Mouse (Mus musculus): ENCODE measurements at regions not wholly inside any gene's neighbourhood (a gene's known extent, or its start where the extent isn't known, plus 50 kb on each side); places are given as distances from the start of the nearest gene placed in this dataset.
A peak's percentile ranks its signal among the peaks of the same experiment; 100 is the strongest.

DNA sequence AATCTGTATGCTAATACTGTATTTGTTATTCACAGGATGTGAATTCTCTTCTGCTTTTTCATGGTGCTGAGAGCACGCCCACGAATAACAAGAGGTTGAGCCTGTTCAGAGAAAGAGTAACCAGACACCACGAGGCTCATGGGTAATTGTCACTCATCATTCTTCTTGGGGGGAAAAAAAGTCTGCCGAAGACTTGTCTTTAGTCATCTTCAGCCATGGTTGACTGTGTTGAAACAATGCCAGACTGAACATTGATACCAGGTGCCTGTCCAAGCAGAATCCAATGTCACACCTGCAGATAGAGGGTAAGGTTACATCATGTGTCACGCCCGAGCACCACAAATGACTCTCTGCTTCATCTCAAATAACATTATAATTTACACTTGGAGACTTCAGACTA lies 418.5 kb downstream of the Fgf9 start:
- no peak for DNase-seq

DNA sequence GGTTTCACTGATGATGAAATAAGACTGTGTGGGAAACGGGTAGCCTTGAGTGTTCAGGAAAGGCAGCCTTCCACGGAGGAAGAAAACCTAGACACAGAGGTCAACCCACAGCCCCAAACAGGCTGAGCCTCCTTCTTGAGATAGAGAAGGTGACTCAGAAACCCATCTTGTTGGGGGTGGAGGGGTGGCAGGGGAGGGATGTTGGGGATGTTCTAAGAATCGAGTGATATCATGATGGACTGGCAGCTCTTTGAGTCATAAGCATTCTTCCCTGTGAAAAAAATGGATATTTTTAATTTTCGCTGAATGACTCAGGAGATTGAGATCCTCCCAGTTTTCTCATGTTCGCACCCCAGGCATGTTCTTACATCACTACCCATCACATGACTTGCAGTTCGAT lies 417.5 kb downstream of the Fgf9 start:
- no peak for DNase-seq

DNA sequence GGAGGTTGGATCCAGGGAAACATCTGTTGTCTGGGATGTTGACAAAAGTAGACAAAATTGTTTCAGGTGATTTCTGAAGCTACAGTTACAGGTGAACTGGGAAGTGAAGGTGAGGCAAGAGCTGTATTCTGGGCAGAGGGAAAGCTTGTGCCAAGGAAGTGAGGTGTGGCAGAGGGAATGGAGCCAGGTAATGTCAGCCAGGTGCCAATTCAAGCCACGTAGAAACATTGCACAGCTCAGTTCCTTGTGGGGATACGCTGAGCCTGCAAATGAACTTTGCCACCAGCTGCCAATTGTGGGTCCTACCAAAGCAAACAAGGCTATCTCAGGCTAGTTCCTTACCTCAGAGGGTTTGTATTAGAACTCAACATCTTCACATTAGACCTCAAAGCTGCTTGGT lies 410.1 kb downstream of the Fgf9 start:
- DNase-seq: no peak

DNA sequence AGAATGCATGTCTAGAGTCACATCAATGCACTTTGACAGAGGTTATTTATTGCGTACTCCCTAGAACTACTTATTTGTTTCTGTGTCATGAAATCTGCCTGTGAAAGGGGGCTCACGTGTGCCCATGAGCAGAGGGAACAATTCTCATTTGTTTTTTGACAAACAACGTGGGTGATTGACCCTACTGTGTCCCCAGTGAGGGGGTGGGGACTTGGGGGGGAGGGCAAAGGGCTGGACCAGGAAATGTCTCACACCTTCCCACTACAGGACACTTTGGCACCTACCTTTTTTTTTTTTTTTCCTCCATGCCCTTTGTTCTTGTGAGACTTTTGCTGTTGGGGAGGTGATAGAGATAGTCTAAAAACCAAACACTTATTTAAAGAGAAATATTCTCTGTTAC lies 400.3 kb downstream of the Fgf9 start:
- no peak for DNase-seq

DNA sequence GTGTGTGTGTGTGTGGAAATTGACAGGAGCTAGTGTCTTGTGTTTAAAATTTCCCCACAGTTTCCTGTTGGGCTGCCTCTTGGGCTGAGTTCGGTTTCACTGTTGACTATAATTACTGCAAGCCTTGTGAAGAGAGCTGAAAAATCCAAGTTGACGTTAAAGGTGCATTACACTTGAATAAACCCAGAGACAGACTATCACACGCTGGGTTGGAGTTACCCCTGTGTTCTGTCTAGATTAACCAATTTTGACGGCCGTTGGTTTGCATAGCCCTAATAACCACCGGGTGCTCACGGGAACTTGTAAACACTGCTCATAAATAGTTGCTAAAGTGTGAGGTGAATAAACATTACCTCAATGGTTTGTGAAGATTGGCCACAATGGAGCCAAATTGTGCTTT lies 398.1 kb downstream of the Fgf9 start:
- no peak for DNase-seq

DNA sequence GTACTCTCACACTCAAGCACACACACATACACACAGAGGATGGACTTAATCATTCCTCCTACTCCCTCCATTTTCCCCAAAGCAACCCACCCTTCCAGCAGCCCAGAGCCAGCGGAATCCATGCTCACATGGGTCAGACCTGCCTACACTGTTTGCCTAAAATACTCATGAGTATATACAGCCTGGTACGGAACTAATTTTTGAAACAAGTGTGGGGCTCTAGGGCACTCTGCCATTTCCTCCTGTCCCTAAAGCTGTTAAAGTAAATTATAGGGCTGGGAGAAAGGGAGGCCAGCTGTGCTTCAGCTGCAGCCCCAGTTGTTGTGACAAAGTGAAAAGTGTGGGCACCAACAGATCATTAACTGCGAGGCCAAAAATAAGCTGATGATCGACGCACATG lies 397.5 kb downstream of the Fgf9 start:
- DNase-seq: no peak

DNA sequence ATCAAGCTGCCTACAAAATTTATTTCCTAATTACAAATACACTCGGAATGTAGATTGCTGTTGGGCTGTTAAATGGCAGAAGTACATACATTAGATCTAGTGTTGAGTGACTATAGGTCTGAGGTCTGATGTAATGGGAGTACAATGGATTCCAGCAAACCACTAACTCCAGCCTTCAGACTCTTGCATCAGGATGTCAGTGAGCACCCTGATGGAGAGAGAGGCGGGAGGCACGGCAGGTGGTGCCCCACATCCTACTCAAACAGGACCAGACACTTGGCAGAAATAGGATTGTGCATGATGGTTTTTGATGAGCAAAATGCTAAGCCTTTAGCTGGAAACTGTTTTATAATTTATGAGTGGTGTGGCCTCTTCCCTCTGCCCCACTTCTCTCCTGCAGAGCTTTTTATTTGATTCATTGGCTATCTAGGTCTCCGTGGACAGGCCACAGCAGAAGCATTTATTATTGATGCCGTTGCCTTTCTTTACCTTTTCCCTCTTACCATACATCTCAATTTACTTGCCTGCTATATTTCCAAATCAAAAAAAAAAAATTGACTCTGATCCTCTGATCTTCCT lies 376.5 kb downstream of the Fgf9 start:
- no peak for DNase-seq

DNA sequence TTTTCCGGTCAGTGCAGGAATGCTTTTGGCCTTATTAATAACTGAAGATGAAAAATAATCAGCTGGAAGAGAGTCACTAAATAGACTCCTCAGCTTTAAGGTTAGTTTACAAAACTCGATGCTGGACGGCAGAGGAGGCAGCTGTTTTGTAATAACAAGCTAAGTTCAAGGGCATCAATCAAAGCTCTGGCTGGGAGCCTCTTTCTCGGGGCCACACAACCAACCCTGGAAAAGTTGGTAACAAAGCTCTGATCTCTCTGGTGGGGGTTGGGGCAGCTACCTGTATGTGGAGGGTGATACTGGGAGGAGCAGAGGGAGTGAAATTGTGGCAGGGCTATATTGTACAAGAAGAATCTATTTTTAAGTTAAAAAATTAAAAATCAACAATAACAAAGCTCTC lies 374.1 kb downstream of the Fgf9 start:
- DNase-seq: no peak

DNA sequence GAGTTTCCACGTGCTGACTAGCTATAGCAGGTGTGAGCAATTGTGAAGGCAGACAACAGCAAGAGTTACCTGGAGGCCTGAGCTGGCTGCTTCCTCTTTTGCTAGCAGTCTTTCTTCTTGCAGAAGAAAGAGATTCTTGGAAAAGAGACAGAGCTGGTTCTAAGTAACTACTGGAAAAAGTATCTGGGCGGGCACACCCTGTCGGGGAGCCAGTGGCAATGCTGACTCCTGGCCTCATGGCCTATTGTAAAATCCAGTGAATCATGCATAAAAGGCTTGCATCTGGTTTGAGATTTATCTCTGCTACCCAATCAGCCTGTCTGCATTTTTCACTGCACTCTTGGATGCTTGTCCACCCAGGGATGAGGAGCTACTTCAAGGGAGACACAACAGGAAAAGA lies 372.2 kb downstream of the Fgf9 start:
- DNase-seq: no peak

DNA sequence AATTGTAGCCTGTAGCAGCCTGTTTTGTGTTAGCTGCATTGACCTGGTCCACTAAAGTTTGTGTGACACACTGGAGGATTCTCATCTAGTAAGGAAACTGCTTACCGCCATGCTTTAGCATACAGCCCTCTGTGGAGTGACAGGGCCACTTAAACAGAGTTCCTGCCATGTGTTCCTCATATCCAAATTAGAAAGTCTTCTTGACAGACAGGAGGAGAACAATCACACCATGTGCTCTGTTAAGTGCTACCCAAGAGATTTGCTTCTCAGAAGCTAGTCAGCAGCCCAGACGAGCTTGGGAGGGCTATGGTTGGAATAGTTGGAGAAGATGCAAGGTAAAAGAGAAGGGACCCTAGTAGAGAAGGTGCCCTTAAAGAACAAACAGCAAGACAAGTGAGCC lies 369.6 kb downstream of the Fgf9 start:
- no peak for DNase-seq

DNA sequence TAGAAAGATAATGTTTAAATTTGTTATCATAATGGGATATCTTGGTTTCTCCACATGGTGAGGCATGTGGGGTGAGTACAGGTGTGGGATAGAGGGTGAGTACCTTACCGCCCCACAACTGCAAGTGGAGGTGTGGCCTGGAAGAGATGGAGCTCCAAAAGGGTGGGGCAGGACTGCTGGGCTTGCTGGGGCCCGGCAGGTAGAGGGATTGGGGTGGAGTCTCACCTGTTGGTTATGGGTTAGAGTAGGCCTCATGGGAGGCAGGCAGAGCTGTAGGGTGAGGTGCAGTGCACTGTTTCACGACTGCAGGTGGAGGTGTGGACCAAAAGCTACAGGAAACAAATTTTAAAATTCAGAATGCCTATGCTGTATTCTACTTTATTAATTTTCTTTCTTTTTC lies 365.7 kb downstream of the Fgf9 start:
- DNase-seq: no peak

DNA sequence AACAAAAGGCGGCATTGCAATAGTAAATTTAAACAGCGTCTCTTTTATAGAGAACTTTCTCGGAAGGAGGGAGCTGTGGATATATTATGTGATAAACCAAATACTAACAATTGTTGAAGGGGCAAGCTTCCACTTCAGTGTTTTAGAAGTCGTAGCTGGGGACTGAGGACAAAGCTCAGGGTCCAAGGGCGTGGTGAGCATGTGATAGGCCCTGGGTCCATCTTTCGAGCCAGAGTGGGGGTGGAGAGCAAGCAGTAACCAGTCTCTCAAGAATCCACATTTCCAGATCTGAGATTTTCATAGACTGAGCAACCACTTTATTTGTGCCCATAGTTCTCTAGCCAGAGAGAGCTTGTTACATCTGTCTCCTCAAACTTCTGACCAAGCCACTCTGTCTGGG lies 356.1 kb downstream of the Fgf9 start:
- DNase-seq: no peak

DNA sequence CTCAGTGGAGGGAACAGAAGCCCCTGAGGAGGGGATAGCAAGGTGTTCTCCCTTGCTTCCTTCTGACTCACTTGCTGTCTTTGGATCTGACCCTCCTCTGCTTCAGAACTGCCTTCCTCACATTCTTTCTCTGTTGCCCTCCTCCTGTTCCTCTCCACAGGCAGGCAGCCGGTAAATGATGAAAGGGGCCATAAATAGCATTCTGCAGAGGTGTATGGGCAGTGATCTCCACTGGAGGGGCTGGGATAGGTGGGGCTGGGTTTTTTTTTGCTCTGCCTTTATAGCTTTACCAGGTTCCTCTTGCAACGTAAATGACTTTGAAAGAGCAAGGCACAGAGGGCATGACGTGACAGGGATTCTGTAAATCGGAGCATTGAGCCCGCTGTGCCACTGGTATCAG lies 351.6 kb downstream of the Fgf9 start:
- DNase-seq: no peak

DNA sequence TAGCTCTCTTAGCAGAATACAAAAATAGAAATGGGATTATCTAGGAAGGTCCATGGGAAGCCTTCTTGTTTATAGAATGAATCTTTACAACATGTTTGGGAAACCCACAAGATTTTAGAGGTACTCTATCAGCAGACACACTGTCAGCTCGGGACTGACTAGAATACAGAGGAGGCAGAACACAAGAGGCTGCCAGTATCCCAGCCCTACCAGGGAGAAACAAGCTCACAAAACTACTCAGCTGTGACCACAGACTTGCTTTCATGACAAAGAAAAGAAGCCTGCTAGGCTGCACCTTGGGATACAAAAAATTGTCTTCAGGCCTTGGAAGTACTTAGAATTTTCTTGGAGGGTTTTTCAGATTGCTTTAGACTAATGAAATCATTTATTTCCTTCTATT lies 347.2 kb downstream of the Fgf9 start:
- DNase-seq: no peak

DNA sequence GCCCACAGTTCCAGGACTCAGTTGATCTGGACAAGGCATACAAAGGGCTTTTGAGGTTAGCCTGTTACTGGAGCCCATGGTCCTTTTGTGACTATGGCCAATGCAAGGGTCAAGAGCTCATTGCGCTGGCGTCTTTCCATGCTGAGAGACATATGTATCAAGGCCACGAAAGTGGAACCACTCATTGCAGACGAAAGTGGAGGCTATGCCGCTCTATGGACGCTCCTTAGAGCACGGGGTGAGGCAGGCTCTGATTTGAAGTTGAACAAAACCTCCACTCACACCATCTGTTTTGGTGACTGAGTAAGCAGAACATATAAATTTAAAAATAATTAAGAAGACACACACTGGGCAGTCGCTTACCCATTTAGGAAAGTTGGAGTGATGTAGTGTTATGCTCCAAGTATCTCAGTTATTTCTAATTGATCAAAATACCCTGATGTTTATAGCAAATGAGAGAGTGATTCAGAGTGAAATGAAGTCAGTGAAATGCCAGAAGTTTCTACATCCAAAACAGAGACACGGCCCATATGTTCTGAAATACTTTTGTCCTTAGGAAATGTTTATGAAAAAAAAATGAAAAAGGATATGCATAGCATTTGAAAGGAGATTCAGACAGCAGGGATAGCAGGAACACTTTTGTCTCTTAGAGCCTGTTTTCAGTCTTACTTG lies 321.8 kb downstream of the Fgf9 start:
- no peak for DNase-seq

DNA sequence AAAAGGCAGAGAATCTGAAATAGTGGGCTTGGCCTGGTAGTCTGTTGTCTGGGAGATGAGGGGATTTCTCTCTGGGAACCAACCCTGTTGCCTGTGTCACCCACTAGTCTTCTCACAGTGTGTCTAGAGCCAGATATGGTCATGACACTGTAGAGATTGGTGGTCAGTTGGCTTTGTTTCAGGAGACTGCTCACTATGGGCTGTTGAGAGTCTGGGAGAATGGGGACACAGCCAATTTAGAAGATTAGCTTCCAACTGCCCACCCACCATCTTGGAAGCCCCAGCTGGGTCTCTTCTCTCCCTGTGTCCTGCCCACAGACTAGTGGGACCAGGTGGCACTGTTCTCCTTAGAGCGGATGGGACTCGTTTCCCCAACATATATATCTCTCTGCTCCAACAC lies 320.4 kb downstream of the Fgf9 start:
- no peak for DNase-seq

DNA sequence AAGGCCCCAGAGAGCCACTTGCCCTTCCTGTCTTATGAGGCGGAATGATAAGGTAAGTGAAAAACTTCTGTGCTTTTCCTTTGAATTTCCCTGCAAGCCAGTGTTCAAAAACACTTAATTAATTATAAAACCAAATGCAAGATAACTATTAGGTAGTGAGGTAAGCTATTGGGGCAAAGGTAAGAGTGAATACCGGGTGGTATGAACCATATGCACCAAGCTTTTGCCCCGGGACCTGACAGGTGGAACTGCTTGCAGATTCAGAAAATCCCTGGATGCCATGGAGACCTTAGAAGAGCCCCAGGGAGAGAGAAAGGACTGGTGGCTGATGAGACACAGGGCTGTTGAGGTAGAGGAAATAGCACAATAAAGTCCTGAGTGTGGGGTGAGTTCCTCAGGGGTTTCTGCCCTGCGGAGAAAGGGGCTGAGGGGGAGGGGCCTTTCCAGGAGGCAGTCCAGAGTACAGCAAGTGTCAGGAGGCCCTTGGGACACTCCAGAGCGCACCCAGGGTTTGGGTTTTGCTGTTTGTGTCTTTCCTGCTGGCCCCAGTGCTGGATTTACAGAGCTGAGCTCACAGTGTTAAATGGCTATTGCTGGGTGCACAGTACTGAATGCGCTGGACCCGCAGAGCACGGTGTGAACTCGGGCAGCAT lies 317.1 kb downstream of the Fgf9 start:
- DNase-seq: no peak

DNA sequence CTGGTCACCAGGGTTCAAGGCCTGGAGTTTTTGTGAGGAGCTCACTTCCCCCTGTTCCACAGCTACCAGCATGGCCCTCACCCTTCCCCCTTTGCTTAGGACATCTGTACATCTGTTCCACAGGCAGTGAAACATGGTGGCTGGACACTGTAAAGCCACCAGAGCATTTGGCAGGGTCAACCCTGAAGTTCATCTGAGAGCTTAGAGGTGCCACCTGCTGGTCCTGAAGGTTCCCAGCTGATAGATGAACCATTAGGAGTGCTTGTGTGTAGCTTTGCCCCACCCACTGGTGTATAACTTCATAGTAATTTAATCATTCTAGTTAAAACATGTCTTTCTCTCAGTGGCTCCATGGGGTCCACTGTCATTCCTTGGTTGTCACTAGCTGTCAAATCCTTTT lies 304.7 kb downstream of the Fgf9 start:
- DNase-seq: peak; percentile 4 to 15

DNA sequence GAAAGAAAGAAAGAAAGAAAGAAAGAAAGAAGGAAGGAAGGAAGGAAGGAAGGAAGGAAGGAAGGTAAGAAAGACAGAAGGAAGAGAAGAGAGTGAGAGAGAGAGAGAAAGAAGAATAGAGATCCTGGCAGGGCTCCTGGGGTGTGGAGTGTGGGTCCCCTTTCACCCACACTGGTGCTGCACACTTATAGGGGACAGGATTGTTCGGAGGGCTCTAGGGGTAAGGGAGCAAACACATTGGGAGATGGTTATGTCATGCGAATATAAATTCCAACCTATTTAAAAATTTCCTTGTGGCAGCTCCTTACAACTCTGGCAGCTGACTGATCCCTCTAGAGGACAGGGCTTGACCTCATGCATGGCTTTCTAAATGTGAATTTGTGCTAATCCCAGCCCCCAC lies 286.5 kb downstream of the Fgf9 start:
- DNase-seq: no peak

DNA sequence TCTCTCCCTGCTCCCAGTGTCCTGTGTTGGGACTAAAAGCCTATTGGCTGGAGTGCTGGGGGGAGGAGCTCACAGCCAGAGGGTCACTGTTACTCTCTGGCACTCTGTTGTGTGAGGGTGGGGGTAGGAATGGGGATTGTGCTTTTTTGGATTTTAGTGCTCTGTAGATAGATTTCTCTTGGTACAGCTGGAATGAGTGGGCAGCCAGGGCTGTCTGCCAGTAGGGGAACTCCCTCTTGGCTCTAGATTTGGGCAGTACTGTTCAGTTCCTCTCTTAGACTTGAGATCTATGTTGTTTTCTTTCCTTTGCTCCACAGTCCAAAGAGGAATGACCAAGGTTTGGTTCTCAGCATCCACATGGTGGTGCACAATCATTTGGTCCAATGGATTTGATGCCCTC lies 282.6 kb downstream of the Fgf9 start:
- DNase-seq: no peak

DNA sequence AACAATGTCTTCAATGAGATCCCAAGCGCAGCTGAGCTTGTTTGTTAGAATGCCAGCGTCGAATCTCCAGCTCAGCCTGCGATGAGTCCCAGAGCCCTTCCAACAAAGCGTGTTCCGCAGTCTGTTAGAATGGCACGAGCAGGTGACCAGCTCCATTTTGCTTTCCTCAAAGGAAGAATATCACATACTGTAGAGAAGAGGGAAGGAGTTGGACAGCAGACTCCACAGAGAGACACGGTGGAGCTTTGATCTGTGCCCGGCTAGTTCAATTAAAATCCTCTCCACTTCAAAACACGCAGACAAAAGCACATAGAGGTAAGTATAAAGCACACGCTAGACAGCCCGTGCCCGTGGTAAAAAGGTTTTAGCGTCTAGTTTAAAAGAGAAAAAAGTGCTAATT lies 265.8 kb downstream of the Fgf9 start:
- DNase-seq: no peak

DNA sequence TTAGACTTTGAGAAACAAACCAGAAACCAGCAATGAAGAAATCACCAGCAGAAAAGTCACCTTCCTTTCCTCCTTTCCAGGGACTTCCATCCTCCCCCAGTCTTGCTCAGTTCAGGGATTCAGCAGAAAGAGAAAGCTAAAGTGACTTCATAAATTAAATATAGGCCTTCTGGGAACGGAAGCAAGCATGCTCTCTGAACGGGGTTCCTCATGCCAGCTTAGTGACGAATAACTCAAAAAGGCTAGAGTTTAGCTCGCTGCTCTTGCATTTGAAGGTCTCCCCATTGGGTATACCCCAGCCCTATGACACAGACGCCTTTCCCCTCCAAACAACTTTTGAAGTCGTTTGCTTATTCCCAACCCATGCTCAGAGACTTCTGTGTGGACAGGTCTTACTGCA lies 252.8 kb downstream of the Fgf9 start:
- no peak for DNase-seq

DNA sequence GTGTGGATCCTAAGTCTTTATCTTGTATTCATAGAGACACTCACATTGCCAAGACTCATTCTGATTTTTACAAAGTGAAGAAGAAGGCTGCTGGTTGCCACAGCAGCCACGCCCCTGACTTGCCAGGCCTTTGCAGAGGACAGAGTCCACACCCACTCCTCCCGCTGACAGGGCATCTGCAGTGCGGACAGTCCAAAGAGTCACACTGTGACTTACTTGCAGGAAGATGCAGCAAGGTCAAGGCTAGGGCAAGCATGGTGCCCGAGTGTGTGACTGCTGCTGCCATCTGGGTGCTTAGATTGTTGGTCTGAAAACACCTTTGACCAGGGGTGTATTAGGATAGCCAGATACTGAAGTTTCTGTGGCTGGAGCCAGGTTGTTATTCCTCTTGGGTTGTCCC lies 252.1 kb downstream of the Fgf9 start:
- DNase-seq: no peak

DNA sequence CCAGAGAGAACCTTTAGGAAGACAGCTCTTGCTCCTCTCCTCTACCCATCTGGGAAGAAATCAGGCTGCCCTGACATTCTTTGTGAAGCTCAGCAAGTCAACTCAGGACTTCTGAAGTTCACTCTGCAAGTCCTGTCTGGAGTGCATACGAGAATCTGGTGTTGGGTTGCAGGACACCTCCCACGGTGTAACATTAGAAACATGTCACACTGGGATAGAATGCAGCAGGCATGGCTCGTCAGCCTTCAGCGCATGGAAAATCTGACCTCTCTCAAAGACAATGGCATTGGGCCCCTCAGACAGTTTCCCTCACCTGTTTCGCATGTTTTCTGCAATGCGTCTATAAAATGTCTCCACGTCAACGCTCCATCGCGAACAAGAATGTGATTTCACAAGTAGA lies 251.5 kb downstream of the Fgf9 start:
- DNase-seq: no peak

DNA sequence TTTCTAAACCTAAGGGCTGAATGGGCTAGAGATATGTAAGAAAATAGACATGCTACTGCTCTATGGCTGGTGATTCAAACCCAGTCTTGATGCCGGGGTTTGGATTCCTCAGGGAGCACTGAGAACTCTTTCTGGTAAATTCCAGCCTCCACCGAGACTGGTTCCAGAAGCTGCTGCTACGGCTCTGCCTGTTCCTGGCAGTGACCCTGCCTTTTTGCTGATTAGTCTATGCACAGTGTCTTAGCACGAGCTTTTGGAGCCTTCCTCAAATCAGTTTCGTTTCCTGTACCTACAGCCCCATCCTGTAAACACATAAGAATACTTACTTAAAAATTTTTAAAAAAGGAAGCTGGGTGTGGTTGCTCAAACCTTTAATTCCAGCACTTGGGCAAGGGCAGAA lies 250.9 kb downstream of the Fgf9 start:
- DNase-seq: peak; percentile 53 to 57
